Mouse (Mus musculus): Measurements from ENCODE around the gene H1f0. TPM values are rescaled to one million over a fixed set of nuclear protein-coding genes. Genes with fewer than 3 reads are reported as not detected.

H1f0 gene
- polyA plus RNA-seq, 2 experiments: 47.8 to 65.2 TPM

GRCm38 (mm10) chr15:79075658-79076365 is 47.6 kb downstream of the H1f0 start:
- Histone ChIP-seq H3K36me3 (replicated peaks; ENCODE audit: control insufficient read depth, insufficient read depth, low read depth) (peaks cover 41% of the 10 kb centered on the region), H3K9me3 (ENCODE audit: control insufficient read depth, low read length) (no peaks in the 10 kb centered on the region), H3K9ac (replicated peaks) (peak overlapping the region; percentile 73), H3K4me3 (ENCODE audit: insufficient read depth in 1 of 2, low read depth in 2 of 2, low read length in 2 of 2) (peak overlapping the region; percentile 71 to 85), H3K27ac (peak overlapping the region; percentile 67), H3K4me1 (replicated peaks; ENCODE audit: control insufficient read depth in 2 of 2, insufficient read depth in 2 of 2, low read length in 1 of 2) (peaks cover 8 to 15% of the 10 kb centered on the region in 2 experiments), H3K27me3 (ENCODE audit: control insufficient read depth, insufficient read depth, low read length) (no peaks in the 10 kb centered on the region), H3K4me2 (ENCODE audit: low read depth) (peak overlapping the region; percentile 97)
- TF ChIP-seq CTCF (IDR thresholded peaks at IDR 0.05; ENCODE audit: low read depth) (no peak), EP300 (IDR thresholded peaks at IDR 0.05; ENCODE audit: low read depth) (no peak)
- WGBS (ENCODE audit: insufficient replicate concordance): 18% methylated on average over 15 of the region's 15 CpGs
- DNase-seq (ENCODE audit: low read depth in 3 of 3, low spot score in 3 of 3) (no peak), ATAC-seq (ENCODE audit: insufficient read depth) (no peak; the same call in 1 of the 2 replicates)

- TF ChIP-seq EP300 (IDR thresholded peaks at IDR 0.05; ENCODE audit: low read depth): no peak
- TF ChIP-seq CTCF (IDR thresholded peaks at IDR 0.05; ENCODE audit: low read depth): no peak
- Histone ChIP-seq H3K4me1 (replicated peaks; ENCODE audit: control insufficient read depth in 2 of 2, insufficient read depth in 2 of 2, low read length in 1 of 2) (peaks cover 8 to 10% of the 10 kb centered on the region in 2 experiments), H3K4me2 (ENCODE audit: low read depth) (no peak overlapping the region), H3K4me3 (ENCODE audit: insufficient read depth in 1 of 2, low read depth in 2 of 2, low read length in 2 of 2) (no peak overlapping the region), H3K36me3 (replicated peaks; ENCODE audit: control insufficient read depth, insufficient read depth, low read depth) (peaks cover 77% of the 10 kb centered on the region), H3K27me3 (ENCODE audit: control insufficient read depth, insufficient read depth, low read length) (no peaks in the 10 kb centered on the region), H3K27ac (no peak overlapping the region), H3K9me3 (ENCODE audit: control insufficient read depth, low read length) (no peaks in the 10 kb centered on the region), H3K9ac (replicated peaks) (no peak overlapping the region)
- ATAC-seq (ENCODE audit: insufficient read depth): no peak
- 90% methylated on average over 7 of the region's 7 CpGs for WGBS (ENCODE audit: insufficient replicate concordance)
- no peak for DNase-seq (ENCODE audit: low read depth in 3 of 3, low spot score in 3 of 3)
Observed at GRCm38 (mm10) chr15:79079567-79079966, 51.3 kb downstream of the H1f0 start.

Small RNA genes within 50 kb of the gene (microRNA-seq; reads per million reads assigned to microRNA genes)
- gene Mir6956: 1.7 reads per million

Other genes starting within 250 kb of the H1f0 start
- 2.2 and 2.5 TPM in 2 replicates for gene Card10, start 225.4 kb upstream of the H1f0 start, polyA plus RNA-seq (2012; rRNA removed)
- gene Card10, start 225.4 kb upstream of the H1f0 start, polyA plus RNA-seq (2014; fragmentation: Nextera tagmentation; extraction: Ambion mirVana): 1.1 and 1.3 TPM in 2 replicates
- 8.1 and 10.1 TPM in 2 replicates for gene Cdc42ep1, start 185.8 kb upstream of the H1f0 start, polyA plus RNA-seq (2012; rRNA removed)
- 7.8 and 8.6 TPM in 2 replicates for gene Cdc42ep1, start 185.8 kb upstream of the H1f0 start, polyA plus RNA-seq (2014; fragmentation: Nextera tagmentation; extraction: Ambion mirVana)
- 8.7 and 9.8 TPM in 2 replicates for gene Lgals2, start 172.9 kb upstream of the H1f0 start, polyA plus RNA-seq (2012; rRNA removed)
- 14.0 and 15.0 TPM in 2 replicates for gene Lgals2, start 172.9 kb upstream of the H1f0 start, polyA plus RNA-seq (2014; fragmentation: Nextera tagmentation; extraction: Ambion mirVana)
- 16.6 and 19.1 TPM in 2 replicates for gene Gga1, start 151.3 kb upstream of the H1f0 start, polyA plus RNA-seq (2012; rRNA removed)
- 13.6 and 15.6 TPM in 2 replicates for gene Gga1, start 151.3 kb upstream of the H1f0 start, polyA plus RNA-seq (2014; fragmentation: Nextera tagmentation; extraction: Ambion mirVana)
- 0.03 and 0.17 TPM in 2 replicates for gene Gm49510, start 128.8 kb upstream of the H1f0 start, polyA plus RNA-seq (2012; rRNA removed)
- gene Gm49510, start 128.8 kb upstream of the H1f0 start, polyA plus RNA-seq (2014; fragmentation: Nextera tagmentation; extraction: Ambion mirVana): 0.10 and 0.13 TPM in 2 replicates
- 22.2 and 23.2 TPM in 2 replicates for gene Sh3bp1, start 128.7 kb upstream of the H1f0 start, polyA plus RNA-seq (2012; rRNA removed)
- 13.3 and 15.3 TPM in 2 replicates for gene Sh3bp1, start 128.7 kb upstream of the H1f0 start, polyA plus RNA-seq (2014; fragmentation: Nextera tagmentation; extraction: Ambion mirVana)
- 9.3 and 9.7 TPM in 2 replicates for gene Pdxp, start 114.5 kb upstream of the H1f0 start, polyA plus RNA-seq (2012; rRNA removed)
- 6.4 and 7.8 TPM in 2 replicates for gene Pdxp, start 114.5 kb upstream of the H1f0 start, polyA plus RNA-seq (2014; fragmentation: Nextera tagmentation; extraction: Ambion mirVana)
- gene Lgals1, start 101.7 kb upstream of the H1f0 start, polyA plus RNA-seq (2012; rRNA removed): 447 and 459 TPM in 2 replicates
- 641 and 675 TPM in 2 replicates for gene Lgals1, start 101.7 kb upstream of the H1f0 start, polyA plus RNA-seq (2014; fragmentation: Nextera tagmentation; extraction: Ambion mirVana)
- 7.9 and 17.5 TPM in 2 replicates for gene Nol12, start 93.5 kb upstream of the H1f0 start, polyA plus RNA-seq (2012; rRNA removed)
- gene Nol12, start 93.5 kb upstream of the H1f0 start, polyA plus RNA-seq (2014; fragmentation: Nextera tagmentation; extraction: Ambion mirVana): 31.9 and 32.7 TPM in 2 replicates
- 16.1 and 17.0 TPM in 2 replicates for gene Triobp, start 80.7 kb upstream of the H1f0 start, polyA plus RNA-seq (2012; rRNA removed)
- 12.3 and 13.6 TPM in 2 replicates for gene Triobp, start 80.7 kb upstream of the H1f0 start, polyA plus RNA-seq (2014; fragmentation: Nextera tagmentation; extraction: Ambion mirVana)
- 0.30 and 0.50 TPM in 2 replicates for gene Galr3, start 13.4 kb downstream of the H1f0 start, polyA plus RNA-seq (2012; rRNA removed)
- gene Galr3, start 13.4 kb downstream of the H1f0 start, polyA plus RNA-seq (2014; fragmentation: Nextera tagmentation; extraction: Ambion mirVana): not detected in 2 replicates
- gene Ankrd54, start 34.4 kb downstream of the H1f0 start, polyA plus RNA-seq (2012; rRNA removed): 39.9 and 43.4 TPM in 2 replicates
- gene Ankrd54, start 34.4 kb downstream of the H1f0 start, polyA plus RNA-seq (2014; fragmentation: Nextera tagmentation; extraction: Ambion mirVana): 37.7 and 48.3 TPM in 2 replicates
- gene Eif3l, start 46.7 kb downstream of the H1f0 start, polyA plus RNA-seq (2012; rRNA removed): 99.9 and 104 TPM in 2 replicates
- 130 and 132 TPM in 2 replicates for gene Eif3l, start 46.7 kb downstream of the H1f0 start, polyA plus RNA-seq (2014; fragmentation: Nextera tagmentation; extraction: Ambion mirVana)
- gene Micall1, start 80.4 kb downstream of the H1f0 start, polyA plus RNA-seq (2012; rRNA removed): 1.6 and 1.7 TPM in 2 replicates
- 0.69 and 0.71 TPM in 2 replicates for gene Micall1, start 80.4 kb downstream of the H1f0 start, polyA plus RNA-seq (2014; fragmentation: Nextera tagmentation; extraction: Ambion mirVana)
- 53.9 and 112 TPM in 2 replicates for gene Polr2f, start 112.6 kb downstream of the H1f0 start, polyA plus RNA-seq (2012; rRNA removed)
- 181 and 183 TPM in 2 replicates for gene Polr2f, start 112.6 kb downstream of the H1f0 start, polyA plus RNA-seq (2014; fragmentation: Nextera tagmentation; extraction: Ambion mirVana)
- 0.19 and 0.46 TPM in 2 replicates for gene 1700088E04Rik, start 112.8 kb downstream of the H1f0 start, polyA plus RNA-seq (2012; rRNA removed)
- 0.52 and 0.93 TPM in 2 replicates for gene 1700088E04Rik, start 112.8 kb downstream of the H1f0 start, polyA plus RNA-seq (2014; fragmentation: Nextera tagmentation; extraction: Ambion mirVana)
- 0.12 and 0.24 TPM in 2 replicates for gene Sox10, start 136.8 kb downstream of the H1f0 start, polyA plus RNA-seq (2012; rRNA removed)
- gene Sox10, start 136.8 kb downstream of the H1f0 start, polyA plus RNA-seq (2014; fragmentation: Nextera tagmentation; extraction: Ambion mirVana): 0.14 TPM in 1 of 2 replicates, not detected in the other
- gene Pick1, start 200.7 kb downstream of the H1f0 start, polyA plus RNA-seq (2012; rRNA removed): 9.1 and 12.4 TPM in 2 replicates
- gene Pick1, start 200.7 kb downstream of the H1f0 start, polyA plus RNA-seq (2014; fragmentation: Nextera tagmentation; extraction: Ambion mirVana): 3.5 and 4.2 TPM in 2 replicates
- gene Gm49486, start 200.9 kb downstream of the H1f0 start, polyA plus RNA-seq (2012; rRNA removed): 0.04 and 0.06 TPM in 2 replicates
- not detected in 2 replicates for gene Gm49486, start 200.9 kb downstream of the H1f0 start, polyA plus RNA-seq (2014; fragmentation: Nextera tagmentation; extraction: Ambion mirVana)
- not detected in 2 replicates for gene Slc16a8, start 226.3 kb downstream of the H1f0 start, polyA plus RNA-seq (2012; rRNA removed)
- not detected in 2 replicates for gene Slc16a8, start 226.3 kb downstream of the H1f0 start, polyA plus RNA-seq (2014; fragmentation: Nextera tagmentation; extraction: Ambion mirVana)